Mouse (Mus musculus) cerebellum, adult 9-11 months (tissue): Measurements from ENCODE around the gene Zc3h4.
"Not testable (repeated sequence)": the region's sequence is repeated elsewhere in the genome, so short reads cannot be mapped to it uniquely, and the experiment has no call there.

Experiments
- DNase-seq: peaks from one replicate; pipeline ENCODE4 v3.0.0; 2022

The Zc3h4 gene

GRCm38 (mm10) chr7:16400689-16401611 is at the start of gene Zc3h4:
TSS of gene Zc3h4 (plus strand) at chr7:16400910.
- peak; percentile 92 for DNase-seq

GRCm38 (mm10) chr7:16355854-16356594 is 44.7 kb upstream of the Zc3h4 start:
- no peak for DNase-seq

- DNase-seq: no peak
These were observed 43.1 kb upstream of the Zc3h4 start for GRCm38 (mm10) chr7:16357602-16358001.

GRCm38 (mm10) chr7:16364319-16364718 is 36.4 kb upstream of the Zc3h4 start:
- no peak for DNase-seq

GRCm38 (mm10) chr7:16364901-16365500 is 35.7 kb upstream of the Zc3h4 start:
- no peak for DNase-seq

- no peak for DNase-seq
These were observed 34.5 kb upstream of the Zc3h4 start for GRCm38 (mm10) chr7:16366133-16366646.

GRCm38 (mm10) chr7:16366669-16367068 is 34.0 kb upstream of the Zc3h4 start:
- DNase-seq: no peak

GRCm38 (mm10) chr7:16368835-16369234 is 31.9 kb upstream of the Zc3h4 start:
- no peak for DNase-seq

- DNase-seq: no peak
These were observed 30.1 kb upstream of the Zc3h4 start for GRCm38 (mm10) chr7:16370596-16370995.

GRCm38 (mm10) chr7:16373719-16374118 is 27.0 kb upstream of the Zc3h4 start:
- DNase-seq: no peak

- no peak for DNase-seq
These were observed 25.7 kb upstream of the Zc3h4 start for GRCm38 (mm10) chr7:16374989-16375388.

- DNase-seq: no peak
These were observed 24.2 kb upstream of the Zc3h4 start for GRCm38 (mm10) chr7:16376505-16376904.

GRCm38 (mm10) chr7:16387160-16388041 is 13.3 kb upstream of the Zc3h4 start, which contains the start of gene Sae1:
TSS of gene Sae1 (minus strand) at chr7:16387806.
- DNase-seq: peak; percentile 99

- not testable (repeated sequence) for DNase-seq
These were observed 10.8 kb upstream of the Zc3h4 start for GRCm38 (mm10) chr7:16389942-16390341.

GRCm38 (mm10) chr7:16392923-16393322 is 7.8 kb upstream of the Zc3h4 start:
- no peak for DNase-seq

- DNase-seq: no peak
These were observed 4.8 kb upstream of the Zc3h4 start for GRCm38 (mm10) chr7:16395944-16396343.

- no peak for DNase-seq
These were observed 3.2 kb upstream of the Zc3h4 start for GRCm38 (mm10) chr7:16397465-16397864.

GRCm38 (mm10) chr7:16398387-16399050 is 2.2 kb upstream of the Zc3h4 start:
- DNase-seq: peak; percentile 74

- peak; percentile 96 for DNase-seq
These were observed 1.5 kb upstream of the Zc3h4 start for GRCm38 (mm10) chr7:16399098-16399819.

- DNase-seq: peak; percentile 99
These were observed 656 bp upstream of the Zc3h4 start for GRCm38 (mm10) chr7:16399820-16400688.
